Mouse (Mus musculus): ENCODE data around the gene Eya4. TPM values are rescaled to one million over a fixed set of nuclear protein-coding genes. Genes with fewer than 3 reads are reported as not detected.

Gene Eya4
- polyA plus RNA-seq (2015; fragmentation: Nextera tagmentation; extraction: Ambion mirVana), result 0.97 and 1.3 TPM in 2 replicates

DNA sequence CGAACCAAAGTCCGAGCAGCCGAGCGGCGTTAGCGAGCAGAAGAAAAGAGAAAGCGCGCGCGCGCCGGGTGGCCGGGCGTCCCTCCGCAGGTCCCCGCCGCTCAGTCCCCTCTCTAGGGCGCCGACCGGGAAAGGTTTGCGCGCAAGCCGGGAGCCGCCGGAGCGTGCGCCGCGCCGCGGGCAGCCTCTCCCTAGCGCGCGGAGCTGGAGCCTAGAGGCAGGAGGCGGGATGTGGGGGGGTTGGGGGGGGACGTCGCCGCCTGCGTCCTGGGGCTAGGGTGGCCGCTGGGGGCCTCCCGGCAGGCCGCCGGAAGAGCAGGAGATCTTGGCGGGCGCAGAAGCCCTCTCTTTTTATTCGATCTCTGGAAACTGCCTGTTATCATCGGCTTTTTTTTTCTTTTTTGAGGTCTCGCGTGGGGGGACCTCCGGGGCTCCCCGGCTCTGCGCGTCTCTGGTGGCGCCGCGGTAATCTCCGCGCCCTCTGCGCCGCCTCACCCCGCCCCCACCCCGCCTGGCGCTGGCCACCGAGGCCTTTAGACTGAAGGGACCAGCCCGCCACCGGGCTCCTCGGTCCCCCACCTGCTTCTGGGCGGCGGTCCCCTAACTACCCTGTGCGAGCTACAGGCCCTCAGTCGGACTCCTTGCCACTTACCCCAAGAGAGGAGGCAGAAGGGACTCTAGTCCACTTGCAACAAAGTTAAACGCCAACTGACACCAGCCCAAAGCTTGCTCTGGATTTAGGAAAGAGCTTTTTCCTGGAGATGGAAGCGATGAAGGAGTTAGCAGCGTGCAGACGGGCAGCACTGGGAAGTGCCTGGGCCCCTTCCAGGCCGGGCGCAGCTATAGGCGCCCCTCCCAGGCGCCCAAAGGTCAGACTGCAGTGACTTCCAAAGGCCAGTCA, at the start of gene Eya4:
Gene Eya4, minus strand, starts transcription at position 776 of the 901 bp plus-strand sequence.
- Histone ChIP-seq H3K36me3 (ENCODE audit: control insufficient read depth, insufficient read depth, low read length) (no peaks in the 10 kb centered on the region), H3K9ac (ENCODE audit: low read length) (peak within 1 kb of the TSS; percentile 71), H3K4me2 (ENCODE audit: low read depth, low read length) (peak within 1 kb of the TSS; percentile 96), H3K27me3 (ENCODE audit: control insufficient read depth, insufficient read depth, low read length) (peaks cover 23% of the 10 kb centered on the region), H3K27ac (ENCODE audit: low read length) (no peak within 1 kb of the TSS), H3K4me1 (ENCODE audit: control insufficient read depth, insufficient read depth, low read length) (peaks cover 12% of the 10 kb centered on the region), H3K9me3 (replicated peaks; ENCODE audit: control insufficient read depth, low read length) (no peaks in the 10 kb centered on the region), H3K4me3 (replicated peaks; ENCODE audit: low read length) (peak within 1 kb of the TSS; percentile 62)
- ATAC-seq (ENCODE audit: insufficient read depth, low FRiP score), result peak; percentile 65
- WGBS, result 4% methylated on average over 61 of the region's 79 CpGs

DNA sequence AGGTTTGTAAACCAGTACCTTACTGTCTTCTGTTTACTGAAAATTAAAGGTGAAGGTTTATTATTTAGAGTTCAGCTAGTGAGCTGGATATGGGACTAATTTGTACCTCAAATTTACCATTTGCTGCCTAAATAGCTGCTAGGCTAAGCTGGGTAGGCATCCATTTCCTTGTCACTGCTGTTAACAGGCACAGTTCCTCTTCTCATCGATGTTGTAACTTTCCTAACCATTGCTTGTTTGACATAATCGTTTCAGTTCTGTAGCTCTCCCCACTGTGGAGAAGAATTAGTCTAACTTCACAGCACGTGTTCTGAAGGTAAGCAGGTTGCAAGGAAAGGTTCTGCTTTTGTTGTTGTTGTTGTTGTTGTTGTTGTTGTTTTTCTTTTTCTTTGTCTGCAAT, 44.8 kb upstream of the Eya4 start:
- WGBS, result 83% methylated on average over 3 of the region's 3 CpGs
- no peak overlapping the region for H3K9ac ChIP-seq (ENCODE audit: low read length)
- no peaks in the 10 kb centered on the region for H3K4me1 ChIP-seq (ENCODE audit: control insufficient read depth, insufficient read depth, low read length)
- H3K4me2 ChIP-seq (ENCODE audit: low read depth, low read length), result no peak overlapping the region
- no peaks in the 10 kb centered on the region for H3K9me3 ChIP-seq (replicated peaks; ENCODE audit: control insufficient read depth, low read length)
- no peak overlapping the region for H3K27ac ChIP-seq (ENCODE audit: low read length)
- H3K36me3 ChIP-seq (ENCODE audit: control insufficient read depth, insufficient read depth, low read length), result no peaks in the 10 kb centered on the region
- ATAC-seq (ENCODE audit: insufficient read depth, low FRiP score), result no peak
- no peaks in the 10 kb centered on the region for H3K27me3 ChIP-seq (ENCODE audit: control insufficient read depth, insufficient read depth, low read length)
- no peak overlapping the region for H3K4me3 ChIP-seq (replicated peaks; ENCODE audit: low read length)

GRCm38 (mm10) chr10:23394556-23395245, 44.1 kb upstream of the Eya4 start:
- H3K4me2 ChIP-seq (ENCODE audit: low read depth, low read length), result no peak overlapping the region
- H3K4me3 ChIP-seq (replicated peaks; ENCODE audit: low read length), result no peak overlapping the region
- no peaks in the 10 kb centered on the region for H3K36me3 ChIP-seq (ENCODE audit: control insufficient read depth, insufficient read depth, low read length)
- no peak overlapping the region for H3K27ac ChIP-seq (ENCODE audit: low read length)
- ATAC-seq (ENCODE audit: insufficient read depth, low FRiP score), result no peak
- H3K9me3 ChIP-seq (replicated peaks; ENCODE audit: control insufficient read depth, low read length), result no peaks in the 10 kb centered on the region
- WGBS, result 78% methylated on average over 11 of the region's 11 CpGs
- no peaks in the 10 kb centered on the region for H3K27me3 ChIP-seq (ENCODE audit: control insufficient read depth, insufficient read depth, low read length)
- no peak overlapping the region for H3K9ac ChIP-seq (ENCODE audit: low read length)
- H3K4me1 ChIP-seq (ENCODE audit: control insufficient read depth, insufficient read depth, low read length), result no peaks in the 10 kb centered on the region

GRCm38 (mm10) chr10:23394152-23394551, 43.6 kb upstream of the Eya4 start:
- H3K9ac ChIP-seq (ENCODE audit: low read length), result no peak overlapping the region
- WGBS, result 51% methylated on average over 6 of the region's 6 CpGs
- no peak for ATAC-seq (ENCODE audit: insufficient read depth, low FRiP score)

GRCm38 (mm10) chr10:23363866-23364265, 13.3 kb upstream of the Eya4 start:
- H3K4me1 ChIP-seq (ENCODE audit: control insufficient read depth, insufficient read depth, low read length), result no peaks in the 10 kb centered on the region
- no peak overlapping the region for H3K4me3 ChIP-seq (replicated peaks; ENCODE audit: low read length)
- no peaks in the 10 kb centered on the region for H3K36me3 ChIP-seq (ENCODE audit: control insufficient read depth, insufficient read depth, low read length)
- no peaks in the 10 kb centered on the region for H3K9me3 ChIP-seq (replicated peaks; ENCODE audit: control insufficient read depth, low read length)
- 84% methylated on average over 6 of the region's 6 CpGs for WGBS
- H3K4me2 ChIP-seq (ENCODE audit: low read depth, low read length), result no peak overlapping the region
- no peak for ATAC-seq (ENCODE audit: insufficient read depth, low FRiP score)
- H3K27me3 ChIP-seq (ENCODE audit: control insufficient read depth, insufficient read depth, low read length), result no peaks in the 10 kb centered on the region
- H3K9ac ChIP-seq (ENCODE audit: low read length), result no peak overlapping the region
- H3K27ac ChIP-seq (ENCODE audit: low read length), result no peak overlapping the region

More at GRCm38 (mm10) chr10:23394152-23394551, 43.6 kb upstream of the Eya4 start:
- Histone ChIP-seq H3K9me3 (replicated peaks; ENCODE audit: control insufficient read depth, low read length) (no peaks in the 10 kb centered on the region), H3K4me2 (ENCODE audit: low read depth, low read length) (no peak overlapping the region), H3K27me3 (ENCODE audit: control insufficient read depth, insufficient read depth, low read length) (no peaks in the 10 kb centered on the region), H3K27ac (ENCODE audit: low read length) (no peak overlapping the region), H3K4me3 (replicated peaks; ENCODE audit: low read length) (no peak overlapping the region), H3K4me1 (ENCODE audit: control insufficient read depth, insufficient read depth, low read length) (no peaks in the 10 kb centered on the region), H3K36me3 (ENCODE audit: control insufficient read depth, insufficient read depth, low read length) (no peaks in the 10 kb centered on the region)

DNA sequence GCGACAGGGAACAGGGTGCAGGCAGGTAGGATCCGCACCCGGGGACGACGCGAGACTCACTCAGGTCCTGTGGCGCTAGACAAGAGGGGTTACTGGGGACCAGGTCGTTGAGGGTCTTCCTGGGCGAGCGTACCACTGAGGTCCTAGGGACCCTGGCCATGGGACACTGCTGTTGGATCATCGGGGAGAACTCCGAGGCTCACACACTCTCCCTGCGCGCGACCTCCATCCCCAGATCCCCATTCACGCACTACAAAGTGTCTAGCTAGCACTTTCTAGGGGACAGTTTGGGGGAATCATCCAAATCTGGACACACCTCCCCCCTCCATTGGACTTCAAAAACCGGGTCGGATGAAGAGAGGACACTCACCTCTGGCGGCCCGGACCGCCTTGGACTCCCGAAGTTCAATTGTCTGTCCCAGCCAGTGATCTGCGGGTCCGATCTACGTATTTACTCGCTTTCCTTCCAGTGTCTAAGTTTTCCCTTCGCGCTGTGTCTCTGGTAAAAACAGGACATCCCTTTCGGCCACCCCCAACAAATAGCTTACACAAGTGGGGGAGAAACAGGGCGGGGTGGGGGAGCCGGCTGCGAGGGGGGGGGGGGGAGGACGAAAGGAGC, 1.1 kb downstream of the Eya4 start:
- Histone ChIP-seq H3K36me3 (ENCODE audit: control insufficient read depth, insufficient read depth, low read length) (no peaks in the 10 kb centered on the region), H3K27me3 (ENCODE audit: control insufficient read depth, insufficient read depth, low read length) (peaks cover 23% of the 10 kb centered on the region), H3K9me3 (replicated peaks; ENCODE audit: control insufficient read depth, low read length) (no peaks in the 10 kb centered on the region), H3K4me3 (replicated peaks; ENCODE audit: low read length) (peak overlapping the region; percentile 62), H3K27ac (ENCODE audit: low read length) (no peak overlapping the region), H3K9ac (ENCODE audit: low read length) (peak overlapping the region; percentile 71), H3K4me1 (ENCODE audit: control insufficient read depth, insufficient read depth, low read length) (peaks cover 12% of the 10 kb centered on the region), H3K4me2 (ENCODE audit: low read depth, low read length) (peak overlapping the region; percentile 96)
- peak; percentile 2; the same call in 1 of the 2 replicates for ATAC-seq (ENCODE audit: insufficient read depth, low FRiP score)
- WGBS, result under 1% methylated on average over 31 of the region's 33 CpGs

GRCm38 (mm10) chr10:23348893-23349391, 1.6 kb downstream of the Eya4 start:
- H3K4me1 ChIP-seq (ENCODE audit: control insufficient read depth, insufficient read depth, low read length), result peaks cover 12% of the 10 kb centered on the region
- H3K27ac ChIP-seq (ENCODE audit: low read length), result no peak overlapping the region
- peak overlapping the region; percentile 71 for H3K9ac ChIP-seq (ENCODE audit: low read length)
- H3K27me3 ChIP-seq (ENCODE audit: control insufficient read depth, insufficient read depth, low read length), result peaks cover 23% of the 10 kb centered on the region
- H3K36me3 ChIP-seq (ENCODE audit: control insufficient read depth, insufficient read depth, low read length), result no peaks in the 10 kb centered on the region
- WGBS, result 2% methylated on average over 22 of the region's 22 CpGs
- H3K4me2 ChIP-seq (ENCODE audit: low read depth, low read length), result peak overlapping the region; percentile 96
- peak; percentile 41 for ATAC-seq (ENCODE audit: insufficient read depth, low FRiP score)
- H3K9me3 ChIP-seq (replicated peaks; ENCODE audit: control insufficient read depth, low read length), result no peaks in the 10 kb centered on the region
- H3K4me3 ChIP-seq (replicated peaks; ENCODE audit: low read length), result peak overlapping the region; percentile 62

DNA sequence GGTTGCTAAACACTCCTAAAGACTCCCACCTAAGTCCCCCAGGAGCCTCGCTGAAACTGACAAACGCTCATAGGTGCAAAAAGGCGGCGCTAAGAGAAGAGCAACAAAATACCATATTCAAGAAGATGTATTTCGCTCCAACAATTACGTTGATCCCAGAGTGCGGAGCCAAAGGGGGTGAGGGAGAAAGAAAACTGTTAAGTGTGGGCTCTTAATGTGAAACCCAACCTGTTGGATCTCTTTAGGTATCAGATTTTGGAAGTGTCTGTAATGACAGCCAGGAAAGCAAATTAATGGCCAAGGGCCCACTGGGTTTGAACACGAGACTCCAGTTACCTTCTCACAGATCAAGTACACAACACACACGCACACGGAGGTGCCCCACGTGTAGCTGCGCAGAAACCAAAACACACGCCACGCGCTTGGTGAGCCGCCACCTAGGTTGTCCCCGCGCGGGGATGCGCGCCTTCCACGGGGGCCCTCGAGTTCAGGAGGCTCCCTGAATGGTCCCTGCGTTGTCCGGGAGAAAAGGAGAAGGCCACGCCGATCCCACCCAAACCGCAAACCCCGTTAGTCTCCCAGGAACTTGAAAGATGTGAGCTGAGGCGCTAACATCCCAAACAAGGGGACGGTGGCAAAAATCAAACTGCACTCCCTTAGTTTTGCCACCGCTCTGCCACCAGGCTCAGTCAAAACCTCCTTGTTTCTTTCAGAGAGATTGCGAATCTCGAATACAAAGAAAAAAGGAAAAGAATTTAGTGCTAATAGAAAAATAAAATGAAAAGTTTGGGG, 2.3 kb downstream of the Eya4 start:
- Histone ChIP-seq H3K36me3 (ENCODE audit: control insufficient read depth, insufficient read depth, low read length) (no peaks in the 10 kb centered on the region), H3K27ac (ENCODE audit: low read length) (no peak overlapping the region), H3K4me3 (replicated peaks; ENCODE audit: low read length) (peak overlapping the region; percentile 62), H3K27me3 (ENCODE audit: control insufficient read depth, insufficient read depth, low read length) (peaks cover 23% of the 10 kb centered on the region), H3K4me2 (ENCODE audit: low read depth, low read length) (peak overlapping the region; percentile 96), H3K9me3 (replicated peaks; ENCODE audit: control insufficient read depth, low read length) (no peaks in the 10 kb centered on the region), H3K9ac (ENCODE audit: low read length) (no peak overlapping the region), H3K4me1 (ENCODE audit: control insufficient read depth, insufficient read depth, low read length) (peaks cover 12% of the 10 kb centered on the region)
- ATAC-seq (ENCODE audit: insufficient read depth, low FRiP score), result no peak
- WGBS, result 5% methylated on average over 34 of the region's 34 CpGs
